20 mouse cellular contexts compared by ENCODE assay signal in genomic region chr11:32111841-32112240, GRCm38 (mm10).
A peak's percentile ranks its signal among the peaks of the same experiment; 100 is the strongest.
DNase-seq lines count a peak whose midpoint lies in the region; ATAC-seq and TF ChIP-seq lines count a peak whose summit lies in the region.
"Had no signal": no experiment of that assay in that cellular context is flagged by ENCODE, and none has a peak within 500 bp of the region (broad histone marks: within the 10 kb centered on the region; RNA-seq: fewer than 3 reads in every experiment).

No protein-coding gene starts in this region.

- TF ChIP-seq CTCF in olfactory bulb, adult 2 months (IDR thresholded peaks at IDR 0.05; ENCODE audit: insufficient read depth, low read depth, low read length): no peak

- no peaks in the 10 kb centered on the region for H3K27me3 ChIP-seq in kidney, embryonic 15.5 days
- no peaks in the 10 kb centered on the region for H3K27me3 ChIP-seq in hindbrain, embryonic 13.5 days
- H3K27me3 ChIP-seq in midbrain, embryonic 12.5 days: no peaks in the 10 kb centered on the region
- no peaks in the 10 kb centered on the region for H3K27me3 ChIP-seq in heart, embryonic 11.5 days (ENCODE audit: control insufficient read depth, insufficient read depth, low read length)
- H3K27me3 ChIP-seq: embryonic facial prominence, embryonic 12.5 days; heart, embryonic 15.5 days; neural tube, embryonic 12.5 days had no signal

- H3K9me3 ChIP-seq in kidney, embryonic 15.5 days (replicated peaks): peaks cover 7% of the 10 kb centered on the region; the same call in 1 of the 2 replicates
- H3K9me3 ChIP-seq in hindbrain, embryonic 13.5 days: no peaks in the 10 kb centered on the region
- H3K9me3 ChIP-seq in midbrain, embryonic 12.5 days: peaks cover 3% of the 10 kb centered on the region; the same call in 1 of the 2 replicates
- peaks cover 3% of the 10 kb centered on the region; the same call in 1 of the 2 replicates for H3K9me3 ChIP-seq in heart, embryonic 11.5 days (replicated peaks; ENCODE audit: control insufficient read depth, low read length)
- H3K9me3 ChIP-seq: heart, embryonic 15.5 days; neural tube, embryonic 12.5 days had no signal

- ATAC-seq in kidney, embryonic 15.5 days (replicated peaks; ENCODE audit: low FRiP score): 0 out of 2 replicates have a peak, but pooled peaks have one; percentile 34
- ATAC-seq in hindbrain, embryonic 13.5 days (ENCODE audit: low FRiP score): no peak
- no peak for ATAC-seq in midbrain, embryonic 12.5 days (ENCODE audit: low FRiP score, low read depth)
- ATAC-seq in heart, embryonic 11.5 days (replicated peaks; ENCODE audit: insufficient number of reproducible peaks, low FRiP score, low TSS enrichment): no peak
- no peak for ATAC-seq in erythroid progenitor cell, adult 5-6 weeks (replicated peaks; ENCODE audit: low FRiP score, poor library complexity, severe bottlenecking)

- no peak for DNase-seq in kidney, postnatal 4 days
- DNase-seq: adrenal gland, postnatal 14 days; cerebellum, adult 18-20 months; kidney, adult 18-20 months; kidney, postnatal 14 days; layer of hippocampus, adult 9-11 months; liver; lung, adult 18-20 months; lung, postnatal 4 days; retina, postnatal 1 day; thymus, postnatal 4 days had no signal

- peaks cover 20% of the 10 kb centered on the region; the same call in 1 of the 2 replicates for H3K4me1 ChIP-seq in kidney, embryonic 15.5 days
- peaks cover 43% of the 10 kb centered on the region for H3K4me1 ChIP-seq in hindbrain, embryonic 13.5 days (replicated peaks)
- peaks cover 46% of the 10 kb centered on the region for H3K4me1 ChIP-seq in midbrain, embryonic 12.5 days
- peaks cover 19% of the 10 kb centered on the region for H3K4me1 ChIP-seq in olfactory bulb, adult 2 months (ENCODE audit: control insufficient read depth, insufficient read depth, low read length)
- H3K4me1 ChIP-seq in heart, embryonic 11.5 days (ENCODE audit: control insufficient read depth, insufficient read depth, low read length): no peaks in the 10 kb centered on the region
- H3K4me1 ChIP-seq: heart, embryonic 15.5 days had no signal

- H3K4me3 ChIP-seq in kidney, embryonic 15.5 days (replicated peaks): no peak overlapping the region
- no peak overlapping the region for H3K4me3 ChIP-seq in hindbrain, embryonic 13.5 days
- no peak overlapping the region for H3K4me3 ChIP-seq in midbrain, embryonic 12.5 days
- H3K4me3 ChIP-seq in olfactory bulb, adult 2 months (ENCODE audit: insufficient read depth, low read depth, low read length): no peak overlapping the region
- no peak overlapping the region for H3K4me3 ChIP-seq in heart, embryonic 11.5 days (ENCODE audit: low read depth, low read length)
- H3K4me3 ChIP-seq: embryonic facial prominence, embryonic 12.5 days; heart, embryonic 15.5 days; neural tube, embryonic 12.5 days had no signal

- no peaks in the 10 kb centered on the region for H3K36me3 ChIP-seq in kidney, embryonic 15.5 days
- no peaks in the 10 kb centered on the region for H3K36me3 ChIP-seq in hindbrain, embryonic 13.5 days
- no peaks in the 10 kb centered on the region for H3K36me3 ChIP-seq in midbrain, embryonic 12.5 days
- H3K36me3 ChIP-seq in heart, embryonic 11.5 days (ENCODE audit: control insufficient read depth, insufficient read depth, low read length): no peaks in the 10 kb centered on the region
- H3K36me3 ChIP-seq: embryonic facial prominence, embryonic 12.5 days; heart, embryonic 15.5 days; neural tube, embryonic 12.5 days had no signal

- 55% methylated on average over 3 of the region's 3 CpGs for WGBS in kidney, embryonic 15.5 days
- WGBS in hindbrain, embryonic 13.5 days: 46% methylated on average over 3 of the region's 3 CpGs
- WGBS in midbrain, embryonic 12.5 days: 30% methylated on average over 3 of the region's 3 CpGs
- 81% methylated on average over 3 of the region's 3 CpGs for WGBS in olfactory bulb, adult 2 months
- WGBS in heart, embryonic 11.5 days (ENCODE audit: insufficient replicate concordance): 57% methylated on average over 3 of the region's 3 CpGs

- no peak overlapping the region for H3K9ac ChIP-seq in kidney, embryonic 15.5 days
- H3K9ac ChIP-seq in hindbrain, embryonic 13.5 days: no peak overlapping the region
- H3K9ac ChIP-seq in midbrain, embryonic 12.5 days (replicated peaks): no peak overlapping the region
- H3K9ac ChIP-seq in heart, embryonic 11.5 days (ENCODE audit: low read depth, low read length): no peak overlapping the region
- H3K9ac ChIP-seq: embryonic facial prominence, embryonic 12.5 days; heart, embryonic 15.5 days; neural tube, embryonic 12.5 days had no signal

- H3K27ac ChIP-seq in kidney, embryonic 15.5 days: no peak overlapping the region
- H3K27ac ChIP-seq in hindbrain, embryonic 13.5 days: peak overlapping the region; percentile 95
- peak overlapping the region; percentile 96 for H3K27ac ChIP-seq in midbrain, embryonic 12.5 days (replicated peaks)
- peak overlapping the region; percentile 96 for H3K27ac ChIP-seq in olfactory bulb, adult 2 months (ENCODE audit: insufficient read depth, low read depth, low read length)
- H3K27ac ChIP-seq in heart, embryonic 11.5 days (ENCODE audit: low read depth, low read length): no peak overlapping the region
- H3K27ac ChIP-seq: embryonic facial prominence, embryonic 12.5 days; heart, embryonic 15.5 days had no signal

- no peak overlapping the region for H3K4me2 ChIP-seq in kidney, embryonic 15.5 days
- no peak overlapping the region for H3K4me2 ChIP-seq in hindbrain, embryonic 13.5 days
- H3K4me2 ChIP-seq in midbrain, embryonic 12.5 days (replicated peaks): no peak overlapping the region
- H3K4me2 ChIP-seq in heart, embryonic 11.5 days: no peak overlapping the region
- H3K4me2 ChIP-seq: embryonic facial prominence, embryonic 12.5 days; heart, embryonic 15.5 days had no signal

- no peak for TF ChIP-seq POLR2A in olfactory bulb, adult 2 months (IDR thresholded peaks at IDR 0.05; ENCODE audit: insufficient read depth, low read depth, low read length)

Comparison
In these comparisons a context has a peak if more than half of its experiments do, and no peak if none do; other contexts are left out.
1. H3K27ac ChIP-seq: peak in hindbrain, embryonic 13.5 days (single experiment), midbrain, embryonic 12.5 days (single experiment) and olfactory bulb, adult 2 months (single experiment); none in kidney, embryonic 15.5 days (single experiment) and heart, embryonic 11.5 days (single experiment).